Mouse (Mus musculus): Measurements from ENCODE around the gene Mbd6.

DNA sequence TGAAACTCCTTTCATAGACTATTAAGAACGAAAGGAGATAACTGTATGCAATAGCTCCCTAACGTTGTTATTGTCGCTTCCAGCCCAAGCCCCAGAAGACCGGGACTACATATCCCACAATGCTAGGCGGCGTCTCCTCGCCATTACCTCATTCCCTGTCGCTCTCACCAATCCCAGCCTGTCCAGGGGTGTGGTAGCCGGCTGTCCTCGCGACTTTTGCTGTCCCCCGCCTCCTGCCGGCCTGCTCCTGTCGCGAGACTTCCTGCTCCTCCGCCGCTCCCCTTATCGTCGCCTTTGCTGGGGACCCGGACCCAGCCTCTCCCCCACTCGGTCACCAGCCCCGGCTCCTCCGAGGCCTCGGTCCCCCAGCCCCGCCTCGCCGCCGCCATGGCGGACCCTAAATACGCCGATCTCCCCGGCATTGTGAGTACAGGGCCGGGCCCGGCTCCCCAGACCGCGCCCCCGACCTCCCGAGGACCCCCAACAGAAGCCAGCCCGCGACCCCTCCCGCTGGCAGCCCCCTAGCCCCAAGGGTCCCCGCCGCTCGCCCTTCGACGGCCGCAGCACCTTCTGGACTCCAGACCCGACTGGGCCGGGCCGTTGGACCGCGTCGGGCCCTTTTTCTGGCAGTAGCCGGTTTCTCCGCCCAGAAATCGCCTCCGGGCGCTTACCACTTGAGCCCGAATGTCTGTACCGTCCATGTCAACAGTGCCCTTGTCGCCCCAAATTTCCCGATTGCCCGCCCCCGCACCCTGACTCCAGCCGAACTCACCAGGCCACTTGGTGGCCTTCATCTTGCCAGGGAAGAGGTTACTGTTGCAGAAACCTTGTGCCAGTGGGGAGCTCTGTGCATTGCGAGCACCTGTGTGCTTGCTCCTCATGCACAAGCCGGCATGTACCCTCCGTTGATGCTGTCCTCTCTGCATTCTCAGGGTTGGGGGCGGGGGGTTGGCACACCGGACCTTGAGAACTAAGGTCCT is 22.4 kb downstream of the Mbd6 start, which contains the start of gene Dctn2:
- TF ChIP-seq POLR2A (IDR thresholded peaks at IDR 0.05; ENCODE audit: control insufficient read depth, extremely low read depth, insufficient read depth, low read length, poor library complexity) (peak; percentile 47), CTCF (IDR thresholded peaks at IDR 0.05; ENCODE audit: borderline replicate concordance, control insufficient read depth, extremely low read depth, insufficient read depth, low read length, poor library complexity) (no peak)
